In the genomic region with DNA sequence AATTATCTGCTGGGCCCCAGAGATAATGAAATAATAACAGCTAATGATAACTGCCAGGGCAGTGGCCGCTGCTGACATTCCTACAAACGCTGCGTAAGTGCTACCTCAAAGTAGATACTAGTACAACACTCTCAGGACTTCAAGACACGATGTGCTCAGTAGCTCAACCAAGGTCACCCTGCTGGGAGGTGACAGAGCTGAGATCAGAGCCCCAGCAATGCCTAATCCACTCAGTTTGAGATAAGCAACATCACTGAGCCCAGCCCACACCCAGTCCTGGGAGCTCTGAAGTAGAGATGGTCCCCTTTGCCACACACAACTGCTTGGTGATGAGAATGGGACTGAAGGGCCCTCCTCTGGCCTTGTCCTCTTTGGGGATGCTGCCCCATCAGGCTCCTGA, we compare ENCODE assay signal across 15 mouse cellular contexts. TPM values are rescaled to one million over a fixed set of nuclear protein-coding genes. Genes with fewer than 3 reads are reported as not detected.
DNase-seq lines count a peak whose midpoint lies in the region; ATAC-seq and TF ChIP-seq lines count a peak whose summit lies in the region.
"Had no signal": no experiment of that assay in that cellular context is flagged by ENCODE, and none has a peak within 500 bp of the region (broad histone marks: within the 10 kb centered on the region; RNA-seq: fewer than 3 reads in every experiment).

No protein-coding gene starts in this region.

- TF ChIP-seq POLR2A in heart, adult 2 months (IDR thresholded peaks at IDR 0.05; ENCODE audit: insufficient read depth, low read depth, low read length), result no peak

- ATAC-seq in heart, embryonic 11.5 days (replicated peaks; ENCODE audit: insufficient number of reproducible peaks, low FRiP score, low TSS enrichment), result peak; percentile 41
- ATAC-seq in heart, embryonic 15.5 days (replicated peaks; ENCODE audit: insufficient number of reproducible peaks, insufficient read depth, low FRiP score, low read depth), result peak; percentile 33; the same call in 1 of the 2 replicates
- peak; percentile 9; the same call in 1 of the 2 replicates for ATAC-seq in kidney, postnatal 0 days (replicated peaks; ENCODE audit: low FRiP score, low read depth)

- H3K27ac ChIP-seq in heart, embryonic 11.5 days (ENCODE audit: low read depth, low read length), result peak overlapping the region; percentile 54; the same call in 1 of the 2 replicates
- peak overlapping the region; percentile 64 for H3K27ac ChIP-seq in heart, embryonic 15.5 days
- no peak overlapping the region for H3K27ac ChIP-seq in heart, adult 2 months
- H3K27ac ChIP-seq in kidney, postnatal 0 days, result no peak overlapping the region
- H3K27ac ChIP-seq: embryonic facial prominence, embryonic 13.5 days; forebrain, embryonic 12.5 days; hindbrain, embryonic 10.5 days; hindbrain, embryonic 15.5 days had no signal

- TF ChIP-seq CTCF in heart, adult 2 months (IDR thresholded peaks at IDR 0.05), result no peak
- no peak for TF ChIP-seq CTCF in kidney, postnatal 0 days (IDR thresholded peaks at IDR 0.05; ENCODE audit: low read depth)

- WGBS in heart, embryonic 11.5 days (ENCODE audit: insufficient replicate concordance), result 32% methylated on average over 4 of the region's 4 CpGs
- WGBS in heart, embryonic 15.5 days, result 34% methylated on average over 4 of the region's 4 CpGs
- WGBS in heart, adult 2 months, result 59% methylated on average over 4 of the region's 4 CpGs
- WGBS in kidney, postnatal 0 days, result 92% methylated on average over 4 of the region's 4 CpGs

- no peak overlapping the region for H3K4me3 ChIP-seq in heart, embryonic 11.5 days (ENCODE audit: low read depth, low read length)
- no peak overlapping the region for H3K4me3 ChIP-seq in heart, embryonic 15.5 days
- no peak overlapping the region for H3K4me3 ChIP-seq in heart, adult 2 months
- no peak overlapping the region for H3K4me3 ChIP-seq in kidney, postnatal 0 days (replicated peaks; ENCODE audit: low read depth, low read length)
- H3K4me3 ChIP-seq: embryonic facial prominence, embryonic 13.5 days; forebrain, embryonic 12.5 days; hindbrain, embryonic 10.5 days; hindbrain, embryonic 15.5 days had no signal

- 0 out of 2 replicates have a peak overlapping the region, but pooled peaks have one; percentile 34 for H3K9ac ChIP-seq in heart, embryonic 11.5 days (ENCODE audit: low read depth, low read length)
- no peak overlapping the region for H3K9ac ChIP-seq in heart, embryonic 15.5 days
- no peak overlapping the region for H3K9ac ChIP-seq in heart, adult 2 months (ENCODE audit: low read depth, low read length)
- H3K9ac ChIP-seq in kidney, postnatal 0 days (ENCODE audit: low read depth, low read length), result no peak overlapping the region
- H3K9ac ChIP-seq: embryonic facial prominence, embryonic 13.5 days; forebrain, embryonic 12.5 days; hindbrain, embryonic 15.5 days had no signal

- H3K4me1 ChIP-seq in heart, embryonic 11.5 days (ENCODE audit: control insufficient read depth, insufficient read depth, low read length), result peaks cover 16% of the 10 kb centered on the region
- peaks cover 3% of the 10 kb centered on the region for H3K4me1 ChIP-seq in heart, embryonic 15.5 days (replicated peaks)
- H3K4me1 ChIP-seq in heart, adult 2 months (ENCODE audit: control insufficient read depth, insufficient read depth, low read length), result no peaks in the 10 kb centered on the region
- no peaks in the 10 kb centered on the region for H3K4me1 ChIP-seq in kidney, postnatal 0 days (replicated peaks; ENCODE audit: insufficient read depth, low read length)
- H3K4me1 ChIP-seq: embryonic facial prominence, embryonic 13.5 days; forebrain, embryonic 12.5 days; hindbrain, embryonic 10.5 days; hindbrain, embryonic 15.5 days had no signal

- no peak for TF ChIP-seq EP300 in heart, adult 2 months (IDR thresholded peaks at IDR 0.05; ENCODE audit: insufficient read depth, low read depth, low read length)

- H3K4me2 ChIP-seq in heart, embryonic 11.5 days, result no peak overlapping the region
- no peak overlapping the region for H3K4me2 ChIP-seq in heart, embryonic 15.5 days
- H3K4me2 ChIP-seq in kidney, postnatal 0 days (ENCODE audit: low read length), result no peak overlapping the region
- H3K4me2 ChIP-seq: embryonic facial prominence, embryonic 13.5 days; forebrain, embryonic 12.5 days; hindbrain, embryonic 15.5 days had no signal

- H3K9me3 ChIP-seq in heart, embryonic 11.5 days (replicated peaks; ENCODE audit: control insufficient read depth, low read length), result no peaks in the 10 kb centered on the region
- H3K9me3 ChIP-seq in heart, embryonic 15.5 days (replicated peaks), result no peaks in the 10 kb centered on the region
- H3K9me3 ChIP-seq in kidney, postnatal 0 days (replicated peaks; ENCODE audit: low read length), result no peaks in the 10 kb centered on the region
- H3K9me3 ChIP-seq: embryonic facial prominence, embryonic 13.5 days; forebrain, embryonic 12.5 days; hindbrain, embryonic 10.5 days; hindbrain, embryonic 15.5 days had no signal

- peaks cover 71% of the 10 kb centered on the region for H3K36me3 ChIP-seq in heart, embryonic 11.5 days (ENCODE audit: control insufficient read depth, insufficient read depth, low read length)
- H3K36me3 ChIP-seq in heart, embryonic 15.5 days, result peaks cover 77% of the 10 kb centered on the region
- no peaks in the 10 kb centered on the region for H3K36me3 ChIP-seq in heart, adult 2 months (ENCODE audit: control insufficient read depth, insufficient read depth, low read length)
- H3K36me3 ChIP-seq in kidney, postnatal 0 days (ENCODE audit: insufficient read depth, low read length), result peaks cover 80% of the 10 kb centered on the region

- H3K79me2 ChIP-seq in heart, adult 2 months (replicated peaks; ENCODE audit: control insufficient read depth, insufficient read depth, low read length), result 0 out of 2 replicates have a peak, but pooled peaks cover 2% of the 10 kb centered on the region

- intact Hi-C loops in heart, postnatal 14 days (cut with DNase I), result loop anchor here (1.0 kb wide), 1 partner anchor 32 kb away; no protein-coding TSS in a partner anchor
- intact Hi-C loops in heart, adult 2 months (cut with DNase I), result no loop called here

- no peaks in the 10 kb centered on the region for H3K27me3 ChIP-seq in heart, embryonic 11.5 days (ENCODE audit: control insufficient read depth, insufficient read depth, low read length)
- no peaks in the 10 kb centered on the region for H3K27me3 ChIP-seq in heart, embryonic 15.5 days
- H3K27me3 ChIP-seq in heart, adult 2 months (ENCODE audit: control insufficient read depth, insufficient read depth, low read length), result no peaks in the 10 kb centered on the region
- no peaks in the 10 kb centered on the region for H3K27me3 ChIP-seq in kidney, postnatal 0 days (ENCODE audit: insufficient read depth, low read length)
- H3K27me3 ChIP-seq: embryonic facial prominence, embryonic 13.5 days; forebrain, embryonic 12.5 days; hindbrain, embryonic 15.5 days had no signal

- DNase-seq in cerebellum, adult 11-12 months, result peak; percentile 8
- no peak for DNase-seq in cerebellum, postnatal 14 days
- DNase-seq in heart, postnatal 14 days, result no peak
- DNase-seq in heart, adult 2 months, result no peak
- DNase-seq in kidney, postnatal 0 days (ENCODE audit: low spot score), result no peak
- no peak for DNase-seq in kidney, postnatal 4 days

RNA-seq across cellular contexts. Expression of a gene that starts 13.5 kb away (rescaled TPM):
- 3.0 TPM in 2 replicates for polyA plus RNA-seq in heart, embryonic 11.5 days (2014; fragmentation: Nextera tagmentation; extraction: Ambion mirVana)
- 10 to 100 TPM; 17.9 to 18.4 TPM for total RNA-seq in heart, postnatal 14 days (2021)
- 3.7 and 4.0 TPM in 2 replicates for polyA plus RNA-seq in heart, embryonic 15.5 days (2015; fragmentation: Nextera tagmentation; extraction: Ambion mirVana)
- total RNA-seq in heart, adult 2 months (2021), result 10 to 100 TPM; 31.8 to 32.5 TPM
- polyA plus RNA-seq in heart, adult 2 months (2012; rRNA removed), result 39.7 and 41.9 TPM in 2 replicates
- 2.2 and 2.8 TPM in 2 replicates for polyA plus RNA-seq in kidney, postnatal 0 days (2015; fragmentation: Nextera tagmentation; extraction: Ambion mirVana)
- total RNA-seq: MEL had no signal

RNA-seq across cellular contexts. Expression of a gene that starts 15.4 kb away (rescaled TPM):
- 49.0 and 55.9 TPM in 2 replicates for polyA plus RNA-seq in heart, embryonic 11.5 days (2014; fragmentation: Nextera tagmentation; extraction: Ambion mirVana)
- total RNA-seq in heart, postnatal 14 days (2021), result 10 to 100 TPM; 30.3 to 34.1 TPM
- 41.4 and 56.8 TPM in 2 replicates for polyA plus RNA-seq in heart, embryonic 15.5 days (2015; fragmentation: Nextera tagmentation; extraction: Ambion mirVana)
- 10 to 100 TPM; 27.9 to 33.7 TPM for total RNA-seq in heart, adult 2 months (2021)
- 49.2 and 64.3 TPM in 2 replicates for polyA plus RNA-seq in heart, adult 2 months (2012; rRNA removed)
- 36.2 and 36.3 TPM in 2 replicates for polyA plus RNA-seq in kidney, postnatal 0 days (2015; fragmentation: Nextera tagmentation; extraction: Ambion mirVana)

RNA-seq across cellular contexts. Expression of a gene that starts 25.2 kb away (rescaled TPM):
- 2.7 and 3.3 TPM in 2 replicates for polyA plus RNA-seq in heart, embryonic 11.5 days (2014; fragmentation: Nextera tagmentation; extraction: Ambion mirVana)
- 1 to 10 TPM; 2.1 to 2.3 TPM for total RNA-seq in heart, postnatal 14 days (2021)
- polyA plus RNA-seq in heart, embryonic 15.5 days (2015; fragmentation: Nextera tagmentation; extraction: Ambion mirVana), result 1.5 and 4.8 TPM in 2 replicates
- 1 to 10 TPM; 1.7 to 2.6 TPM for total RNA-seq in heart, adult 2 months (2021)
- polyA plus RNA-seq in heart, adult 2 months (2012; rRNA removed), result 2.8 and 5.1 TPM in 2 replicates
- polyA plus RNA-seq in kidney, postnatal 0 days (2015; fragmentation: Nextera tagmentation; extraction: Ambion mirVana), result 106 and 110 TPM in 2 replicates
- polyA plus RNA-seq: C2C12; forebrain, embryonic 16.5 days had no signal

Comparison
In these comparisons a context has a peak if more than half of its experiments do, and no peak if none do; other contexts are left out.
1. H3K27ac ChIP-seq: peak in heart, embryonic 11.5 days (single experiment) and heart, embryonic 15.5 days (single experiment); none in heart, adult 2 months (single experiment) and kidney, postnatal 0 days (single experiment).
2. RNA of a gene that starts 25.2 kb away (polyA plus RNA-seq): 106 to 110 TPM in kidney, postnatal 0 days; 2.8 to 5.1 TPM in heart, adult 2 months, 2.7 to 3.3 TPM in heart, embryonic 11.5 days and 1.5 to 4.8 TPM in heart, embryonic 15.5 days; every median in the first group is over 10 times any median in the second.
3. Peak in every context shown above with its lines, with median percentiles within 50 percentile points of each other: ATAC-seq.